Mouse (Mus musculus): ENCODE results near the gene Stil.

GRCm38 (mm10) chr4:115088611-115089338 lies 88.8 kb downstream of the Stil start, which contains the start of gene Pdzk1ip1:
- TF ChIP-seq CTCF (IDR thresholded peaks at IDR 0.05) (no peak), EP300 (IDR thresholded peaks at IDR 0.05) (no peak)
